Mouse (Mus musculus) lung, postnatal 36 days (tissue): Measurements from ENCODE around the gene Erc2.
A peak's percentile ranks its signal among the peaks of the same experiment; 100 is the strongest.

Experiments
- DNase-seq: peaks from one replicate; pipeline ENCODE4 v3.0.0; 2022; ENCODE audit warnings: mixed read lengths

Erc2 gene

DNA sequence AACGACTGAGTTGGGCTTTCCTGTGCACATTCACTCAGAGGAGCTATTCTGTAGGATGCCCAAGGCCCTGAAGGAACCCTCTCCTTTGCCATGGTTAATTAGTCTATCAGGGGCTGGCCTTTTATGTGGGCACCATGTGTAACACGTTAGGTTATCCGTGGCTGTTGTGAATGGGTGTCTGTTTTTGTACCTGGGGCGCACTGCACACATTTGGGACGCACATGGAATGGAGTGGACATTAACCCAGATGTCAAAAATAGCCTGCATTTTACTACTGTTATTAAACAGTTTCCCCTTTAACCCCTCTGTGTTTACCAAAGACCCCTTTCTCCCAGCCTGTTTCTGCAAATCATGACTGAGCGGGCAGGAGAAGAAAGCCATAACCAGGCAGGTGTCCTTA is 848.0 kb downstream of the Erc2 start:
- no peak for DNase-seq

DNA sequence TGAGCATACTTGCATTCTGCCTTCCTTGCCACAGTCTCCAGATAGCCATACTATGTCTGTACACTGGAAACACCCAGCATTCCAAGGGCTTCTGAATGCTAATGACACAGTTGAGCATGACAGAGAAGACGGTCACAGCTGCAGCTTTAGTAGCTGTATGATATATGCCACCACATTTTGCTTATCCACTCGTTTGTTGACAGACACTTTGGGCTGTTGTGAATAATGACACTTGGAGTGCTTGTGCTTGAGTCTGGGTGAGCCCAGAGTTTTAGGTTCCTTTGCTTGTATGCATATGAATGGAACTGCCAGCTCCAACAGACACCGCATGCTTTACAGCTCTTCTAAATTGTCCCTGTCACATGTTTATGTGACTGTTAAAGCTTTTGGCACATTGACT is 852.8 kb downstream of the Erc2 start:
- DNase-seq: no peak

DNA sequence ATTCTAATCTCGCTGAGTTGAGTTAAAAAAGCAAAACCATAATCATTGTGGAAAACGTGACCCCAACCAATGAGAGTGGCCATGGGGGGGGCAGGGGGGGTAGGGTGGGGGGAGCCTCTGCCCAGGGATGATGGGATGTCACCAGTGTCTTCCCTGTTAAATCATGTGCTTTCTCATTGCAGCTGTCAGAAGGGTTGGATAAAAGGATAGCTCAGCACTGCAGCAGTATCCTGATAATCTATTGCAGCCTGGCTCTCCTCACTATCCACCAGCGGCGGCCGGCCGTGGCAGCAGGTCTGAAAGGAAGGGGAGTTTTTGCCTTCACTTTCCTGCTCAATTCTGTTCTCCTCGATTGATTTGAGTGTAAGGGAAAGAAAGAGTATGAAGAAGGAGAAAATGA is 853.2 kb downstream of the Erc2 start:
- no peak for DNase-seq

DNA sequence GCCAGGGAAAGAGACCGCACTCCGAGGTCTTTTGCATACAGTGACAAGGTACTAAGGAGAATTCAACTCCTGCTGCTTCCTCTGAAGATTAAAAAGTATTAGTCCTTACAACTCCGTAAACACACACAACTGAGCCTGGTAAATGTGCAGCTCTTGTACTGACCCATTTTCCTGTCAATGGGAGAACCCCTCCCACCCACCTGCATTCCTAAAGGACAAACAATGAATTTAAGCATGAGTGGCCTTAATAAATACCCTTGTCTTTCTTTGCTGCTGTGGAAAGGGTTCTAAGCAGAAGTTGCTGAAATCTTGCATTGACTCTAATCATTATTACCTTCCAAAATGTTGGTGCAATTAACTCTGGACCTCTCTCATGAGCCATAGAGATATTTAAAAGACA is 854.5 kb downstream of the Erc2 start:
- DNase-seq: no peak

DNA sequence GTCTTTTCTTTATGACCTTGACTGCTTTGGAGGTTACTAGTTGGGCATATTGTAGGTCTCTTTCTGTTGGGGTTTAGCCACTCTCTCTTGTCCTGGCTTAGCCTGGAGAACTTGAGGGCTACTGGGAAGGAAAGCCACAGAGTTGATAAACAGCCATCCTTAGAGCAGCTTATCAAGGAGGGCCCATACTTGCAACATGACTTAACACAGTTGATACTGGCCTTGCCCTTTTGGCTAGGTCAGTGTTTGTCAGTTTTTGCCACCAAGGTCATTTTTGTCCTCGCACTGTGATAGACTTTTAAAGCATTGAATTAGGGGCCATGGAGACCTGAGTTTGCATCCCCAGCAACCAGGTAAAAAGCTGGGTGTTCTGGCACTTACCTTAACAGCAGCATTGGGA is 858.6 kb downstream of the Erc2 start:
- no peak for DNase-seq

DNA sequence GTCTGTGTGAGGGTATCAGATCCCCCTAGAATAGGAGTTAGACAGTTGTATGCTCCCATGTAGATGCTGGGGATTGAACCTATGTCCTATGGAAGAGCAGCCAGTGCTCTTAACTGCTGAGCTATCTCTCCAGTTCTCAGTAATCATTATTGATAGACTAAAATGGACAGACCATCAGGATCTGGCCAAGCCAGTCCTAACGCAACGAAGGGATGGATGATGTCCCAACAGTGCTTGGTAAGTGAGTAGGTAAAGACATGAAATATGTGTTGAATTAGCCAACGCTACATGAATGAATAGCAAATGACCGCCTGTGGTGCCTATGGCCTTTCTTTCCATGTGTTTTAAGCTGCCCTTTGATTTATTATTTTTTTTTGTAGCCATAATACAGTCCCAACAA is 871.6 kb downstream of the Erc2 start:
- DNase-seq: no peak

DNA sequence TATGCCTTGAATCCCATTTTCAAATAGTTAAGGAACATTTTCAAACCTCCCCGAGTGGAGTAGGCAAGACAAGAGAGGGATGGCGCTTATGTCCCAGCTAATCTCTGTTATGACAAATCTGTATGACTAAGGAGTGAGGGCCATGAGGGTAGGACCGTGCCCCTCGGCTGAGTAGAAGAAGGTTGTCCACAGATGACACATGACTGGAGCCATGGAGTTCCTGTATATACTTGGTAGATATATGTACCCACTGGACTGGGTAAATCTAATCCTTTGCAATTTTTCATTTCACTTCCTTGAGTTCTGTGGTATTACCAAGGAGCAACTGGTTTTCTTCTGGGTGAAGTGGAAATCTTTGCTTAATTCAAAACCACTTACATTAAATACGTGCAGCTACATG is 872.0 kb downstream of the Erc2 start:
- DNase-seq: no peak

DNA sequence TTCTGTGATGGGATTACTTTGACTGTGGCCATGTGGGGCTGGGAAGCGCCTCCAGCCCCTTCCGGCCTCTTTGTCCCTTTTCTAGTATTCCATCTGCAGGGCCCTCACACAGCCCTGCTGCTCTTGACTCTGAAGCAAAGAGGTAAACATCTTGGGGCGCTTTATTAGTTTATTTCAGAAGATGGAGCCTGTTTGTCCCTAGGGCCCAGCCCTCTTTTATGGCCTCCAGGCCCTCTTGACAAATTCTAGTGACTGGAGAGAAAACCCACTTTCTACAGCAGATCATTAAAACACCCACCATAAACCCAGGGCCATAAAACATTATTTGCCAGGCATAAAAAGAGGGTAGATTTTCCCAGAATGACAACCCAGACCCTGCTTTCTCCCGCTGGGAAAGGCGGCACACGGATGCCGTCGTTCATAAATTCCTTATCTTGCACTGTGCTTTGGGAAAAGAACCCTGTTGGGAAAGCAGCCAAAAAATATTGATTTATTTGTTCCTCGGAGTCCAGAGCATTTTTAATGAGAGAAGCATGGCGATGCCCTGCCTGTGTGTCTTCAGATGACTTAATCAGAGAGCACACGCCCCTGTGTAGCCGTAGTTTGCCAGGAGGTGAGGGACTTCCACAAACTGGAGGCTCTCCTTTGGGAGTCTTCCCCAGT is 879.1 kb downstream of the Erc2 start:
- DNase-seq: no peak

DNA sequence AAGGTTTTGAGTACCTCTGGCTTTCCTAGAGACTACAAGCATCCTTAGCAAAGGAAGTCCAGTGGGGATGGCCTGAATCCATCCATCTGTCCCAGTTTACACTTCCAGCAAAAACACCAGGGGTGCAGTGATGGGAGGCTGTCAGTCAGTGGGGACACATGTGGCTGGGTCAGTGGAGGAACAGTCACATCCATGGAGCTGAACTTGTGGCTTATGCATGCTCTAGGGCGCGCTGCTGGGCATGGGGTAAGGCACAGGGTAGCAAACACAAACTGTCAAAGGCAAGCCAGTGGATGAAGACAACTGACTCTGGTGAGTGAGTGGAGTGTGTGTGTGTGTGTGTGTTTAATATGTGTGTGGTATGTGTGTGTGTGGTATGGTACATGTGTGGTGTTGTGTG is 881.0 kb downstream of the Erc2 start:
- DNase-seq: no peak

DNA sequence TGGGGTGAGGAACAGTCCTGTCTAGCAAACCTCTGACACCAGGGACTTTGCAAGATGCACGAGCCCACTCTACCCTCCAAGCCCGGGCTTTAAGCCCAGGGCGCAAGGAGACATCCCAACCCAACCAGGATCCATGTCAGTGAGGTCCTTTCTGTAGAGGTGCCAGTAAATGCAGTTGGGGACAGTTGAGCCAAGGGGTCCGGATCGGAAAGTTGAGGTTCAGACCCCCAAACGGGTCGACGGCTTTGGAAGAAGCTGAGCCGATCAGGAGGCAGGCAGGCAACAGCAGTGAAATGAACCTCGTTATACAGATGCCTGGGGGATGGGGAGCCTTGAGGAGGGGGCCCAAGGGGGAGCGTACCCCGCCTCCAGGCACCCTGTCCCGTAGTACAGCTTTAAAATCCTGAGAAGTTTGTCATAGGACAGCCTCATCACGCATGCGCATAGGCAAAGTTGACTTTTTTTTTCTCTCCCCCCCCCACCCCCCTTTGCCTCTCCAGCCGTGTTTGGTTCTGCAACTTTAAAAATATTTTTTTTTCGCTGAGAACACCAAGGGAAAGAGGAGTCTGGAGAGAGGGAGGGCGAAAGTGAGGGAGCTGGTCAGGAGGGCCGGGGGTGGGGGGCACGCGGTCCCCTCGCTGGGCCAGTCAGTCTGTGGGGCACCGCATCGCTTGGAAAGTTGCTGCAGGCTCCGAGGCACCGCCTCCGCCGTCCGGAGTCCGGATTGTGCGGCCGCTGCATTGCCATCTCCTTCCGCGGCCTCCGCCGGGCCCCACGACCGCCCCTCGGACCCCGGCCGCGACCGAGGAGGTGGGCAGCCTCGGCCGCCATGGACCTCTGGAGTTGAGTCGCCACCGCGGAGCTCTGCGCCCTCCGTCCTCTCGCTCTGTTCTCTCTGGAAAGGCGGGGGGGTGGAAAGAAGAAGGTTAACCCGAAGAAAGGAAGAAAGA is 882.1 kb downstream of the Erc2 start, which contains the start of gene Wnt5a:
Gene Wnt5a, plus strand, starts transcription at position 650 of the 950 bp plus-strand sequence.
- peak; percentile 13 for DNase-seq

DNA sequence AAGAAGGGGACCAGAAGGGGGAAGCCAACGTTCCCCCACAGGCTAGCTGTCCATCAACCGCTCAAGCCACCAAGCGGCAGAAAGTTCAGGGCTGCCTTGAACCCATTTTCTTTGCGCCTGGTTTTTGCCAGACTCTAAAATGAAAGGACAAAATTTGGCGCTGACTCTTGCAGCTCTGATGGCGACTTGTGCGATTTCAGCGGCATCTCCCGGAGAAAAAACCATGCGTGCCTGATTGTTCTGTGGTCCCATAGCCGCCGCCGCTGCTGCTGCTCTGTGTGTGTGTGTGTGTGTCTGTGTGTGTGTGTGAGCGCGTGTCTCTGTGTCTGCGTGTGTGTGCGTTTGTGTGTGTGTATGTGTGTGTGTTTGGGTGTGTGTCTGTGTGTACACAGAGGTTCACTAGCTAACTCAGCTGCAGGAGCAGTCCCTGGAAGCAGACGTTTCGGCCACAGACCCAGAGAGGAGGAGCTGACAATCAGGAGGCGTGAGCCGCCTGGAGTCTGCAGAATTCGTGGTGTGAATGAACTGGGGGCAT is 882.9 kb downstream of the Erc2 start:
- DNase-seq: peak; percentile 28

DNA sequence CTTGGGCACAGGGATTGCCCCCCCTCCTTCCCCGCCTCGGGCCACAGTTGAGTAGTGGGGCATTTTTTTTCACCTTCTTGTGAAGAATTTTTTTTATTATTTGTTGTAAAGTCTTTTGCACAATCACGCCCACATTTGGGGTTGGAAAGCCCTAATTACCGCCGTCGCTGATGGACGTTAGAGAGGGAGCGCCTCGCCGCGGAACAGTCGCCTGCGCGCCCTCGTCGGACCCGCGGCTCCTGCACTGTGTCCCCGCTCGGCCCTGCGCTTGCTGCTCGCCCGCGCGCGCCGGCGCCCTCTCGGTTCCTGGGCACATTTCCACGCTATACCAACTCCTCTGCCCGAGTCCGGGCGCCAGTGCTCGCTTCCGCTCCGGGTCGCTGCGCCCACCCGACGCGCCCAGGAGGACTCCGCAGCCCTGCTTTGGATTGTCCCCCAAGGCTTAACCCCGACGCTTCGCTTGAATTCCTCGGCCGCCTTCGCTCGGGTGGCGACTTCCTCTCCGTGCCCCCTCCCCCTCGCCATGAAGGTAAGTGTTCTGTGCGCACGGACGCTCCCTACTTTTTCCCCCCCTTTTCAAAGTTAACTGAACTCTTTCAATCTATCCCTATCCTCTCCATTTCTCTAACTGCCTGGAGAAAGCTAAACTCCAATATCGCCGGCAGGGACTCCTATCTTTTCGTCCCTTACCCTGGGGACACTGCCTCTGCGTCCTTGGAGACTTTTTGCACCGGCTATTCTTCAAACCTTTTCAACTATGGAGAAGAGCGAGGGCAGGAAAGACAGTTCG is 883.6 kb downstream of the Erc2 start:
- DNase-seq: peak; percentile 15

DNA sequence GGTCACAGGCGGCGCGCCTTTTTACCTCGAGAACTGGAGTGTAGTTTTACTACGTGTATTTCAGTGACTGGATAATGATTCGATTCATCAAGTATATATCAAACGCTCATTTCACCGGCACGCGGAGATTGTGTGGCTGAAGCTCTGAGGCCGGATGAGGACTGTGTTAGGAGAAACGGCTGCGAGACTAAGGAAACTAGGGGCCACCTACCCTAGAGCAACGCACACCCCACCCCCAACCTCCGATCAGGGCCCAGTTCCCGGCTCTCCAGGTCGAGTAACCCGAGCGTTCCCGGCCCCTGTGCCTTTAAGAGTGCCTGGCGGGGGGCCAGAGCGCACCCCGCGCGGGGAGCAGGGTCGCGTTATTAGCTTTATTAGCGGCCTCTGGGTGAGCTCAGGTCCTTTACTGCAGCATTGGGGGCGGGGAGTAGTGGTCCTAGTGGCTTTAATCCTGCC is 884.2 kb downstream of the Erc2 start:
- peak; percentile 32 for DNase-seq

DNA sequence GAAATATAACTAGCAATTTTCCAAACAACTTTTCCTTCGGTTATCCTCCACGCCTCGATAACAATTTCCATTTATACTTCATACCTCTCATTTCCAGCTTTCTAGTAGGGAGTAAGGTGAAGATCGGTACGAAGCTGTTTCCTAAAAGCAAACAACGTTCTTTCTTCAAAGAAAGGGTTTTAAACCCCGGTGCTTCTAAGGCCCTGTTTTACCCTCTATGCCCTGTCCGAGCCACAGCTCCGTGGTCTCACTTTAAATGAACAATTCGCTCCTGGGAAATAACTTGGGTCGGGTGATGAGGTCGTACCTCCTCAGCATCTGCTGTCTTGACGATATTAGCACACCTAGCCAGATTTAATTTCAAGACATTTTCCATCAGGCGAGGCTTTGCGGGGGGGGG is 884.8 kb downstream of the Erc2 start:
- no peak for DNase-seq

DNA sequence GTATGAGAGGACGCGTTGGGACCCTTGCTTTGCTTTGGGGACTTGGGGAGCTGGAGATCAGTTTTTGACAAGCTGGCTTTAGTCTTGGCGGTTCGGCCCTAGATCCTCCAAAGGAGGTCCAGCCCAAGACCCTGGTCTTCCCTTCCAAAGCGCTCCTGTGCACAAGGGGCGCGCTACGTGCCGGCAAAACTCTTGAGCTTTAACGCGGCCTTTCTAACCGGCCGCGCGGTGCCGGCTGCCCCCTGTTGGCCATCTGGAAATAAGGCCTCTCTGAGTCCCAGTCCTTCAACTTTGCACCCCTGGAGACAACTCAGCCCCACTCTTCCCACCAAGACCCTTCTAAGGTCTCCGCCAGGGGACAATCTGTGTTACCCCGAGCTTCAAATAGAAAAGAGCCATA is 885.2 kb downstream of the Erc2 start:
- DNase-seq: peak; percentile 67

DNA sequence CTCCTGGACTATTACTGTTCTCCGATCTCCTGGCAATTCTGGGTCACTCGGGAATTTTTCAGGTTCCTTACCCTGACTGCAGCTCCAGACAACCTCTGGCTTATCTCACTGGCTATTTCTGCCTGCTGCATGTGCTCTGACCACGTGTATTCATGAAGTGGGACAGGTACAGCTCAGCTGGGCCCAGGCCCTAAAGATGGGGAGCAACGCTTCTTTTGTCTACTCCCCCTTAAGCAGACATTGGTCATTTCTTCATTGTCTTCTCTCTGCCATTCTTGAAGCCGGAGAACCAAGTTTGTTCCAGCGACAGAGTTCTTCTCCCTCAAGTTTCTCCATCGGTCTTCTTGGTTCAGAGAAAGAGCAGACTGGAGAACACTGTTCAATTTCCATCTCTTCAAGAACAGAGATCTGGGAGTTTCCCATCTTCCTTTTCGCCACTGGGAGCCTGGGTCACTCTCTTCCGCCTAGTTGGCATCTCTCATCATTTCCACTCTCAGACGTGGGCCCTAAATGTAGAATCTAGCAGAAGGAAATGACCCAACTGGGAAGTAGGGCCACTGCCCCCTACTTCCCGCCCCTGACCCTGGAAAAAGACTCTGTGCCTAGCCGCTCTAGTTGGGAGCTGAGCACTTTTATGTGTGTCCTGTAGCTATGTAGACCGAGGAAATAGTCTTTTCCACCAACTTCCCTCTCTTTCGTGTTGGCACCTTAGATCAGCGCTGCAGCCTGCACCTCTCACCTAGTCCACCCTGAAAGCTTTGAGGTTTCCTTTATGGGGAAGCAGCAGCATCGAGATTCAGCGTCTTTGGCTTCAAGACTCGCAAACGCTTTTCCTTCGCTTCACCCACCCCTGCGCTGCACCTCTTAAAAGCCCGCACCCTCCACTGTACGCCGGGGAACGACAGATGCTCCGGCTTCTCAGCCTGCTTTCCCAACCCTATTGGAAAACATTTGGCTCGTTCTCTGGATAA is 886.3 kb downstream of the Erc2 start:
- DNase-seq: no peak

DNA sequence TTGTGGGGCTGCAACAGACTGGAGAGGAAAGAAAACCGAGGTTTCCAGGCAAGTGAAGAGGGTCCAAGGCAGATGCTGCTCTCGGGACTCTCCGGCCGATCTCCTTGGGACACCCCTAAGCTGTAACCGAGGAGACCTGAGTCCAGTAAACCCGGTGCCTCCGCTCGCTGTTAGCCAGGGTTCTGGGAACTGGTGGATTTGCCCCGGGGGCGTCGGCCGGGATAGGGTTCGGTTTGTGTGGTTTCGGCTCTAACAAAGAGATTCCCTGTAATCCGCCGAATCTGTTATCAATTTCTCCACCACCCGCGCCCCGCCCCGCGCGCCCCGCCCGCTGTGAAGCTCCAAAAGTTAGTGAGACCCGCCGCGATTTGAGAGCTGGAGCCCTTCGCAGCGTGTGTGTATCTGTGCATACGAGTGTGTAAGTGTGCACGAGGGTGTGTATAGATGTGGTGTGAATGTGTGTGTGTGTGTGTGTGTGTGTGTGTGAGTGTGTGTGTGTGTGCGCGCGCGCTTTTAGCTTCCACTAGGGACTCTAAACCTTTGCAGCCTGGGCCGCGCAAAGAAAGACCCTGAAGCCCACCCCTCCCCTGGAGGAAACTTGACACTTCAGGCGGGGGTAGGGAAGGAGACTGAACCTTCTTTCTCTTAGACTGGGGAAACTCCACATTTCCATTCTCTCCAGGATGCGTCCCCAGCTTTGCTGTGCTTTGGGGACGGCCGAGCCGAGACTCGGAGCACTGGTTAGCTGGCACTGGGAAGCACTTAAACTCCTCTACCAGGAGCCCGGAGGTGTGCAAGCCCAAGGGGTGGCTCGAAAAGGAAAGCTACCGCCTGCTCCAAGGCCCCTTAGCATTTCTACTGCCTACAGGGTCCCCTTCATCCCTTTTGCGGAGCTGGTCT is 887.5 kb downstream of the Erc2 start:
- peak; percentile 4 for DNase-seq

DNA sequence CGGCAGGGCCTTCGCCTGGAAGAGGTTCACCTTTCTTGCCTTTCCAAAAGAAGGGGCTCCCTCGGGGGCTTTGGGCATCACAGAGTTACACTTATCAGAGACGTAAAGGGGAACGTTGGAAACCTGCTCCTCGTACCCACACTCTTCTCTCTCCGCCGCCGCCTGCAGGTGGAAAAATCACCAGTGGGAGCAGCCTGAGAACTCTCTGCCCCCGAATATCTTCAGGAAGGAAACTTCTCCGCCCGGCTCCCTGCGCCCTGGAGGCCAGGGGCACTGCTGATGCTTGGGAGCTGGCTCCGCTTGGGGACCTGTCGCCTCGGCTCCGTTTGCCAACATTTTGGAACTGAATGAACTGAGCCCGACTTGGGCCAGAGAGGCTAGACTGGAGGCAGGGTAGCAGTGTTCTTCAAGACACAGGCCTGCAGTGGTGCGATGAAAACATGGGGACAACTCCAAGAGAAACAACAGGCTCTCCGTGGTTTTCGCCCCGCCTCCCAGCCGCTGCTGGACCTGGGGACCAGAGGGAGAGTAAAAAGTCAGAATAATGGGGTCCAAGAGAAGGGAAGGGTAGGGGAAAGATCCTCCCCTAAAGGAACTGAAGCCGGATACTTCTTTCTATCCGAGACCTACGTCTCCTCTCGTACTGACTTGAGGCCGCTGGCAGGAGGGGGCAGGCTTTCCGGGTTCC is 888.3 kb downstream of the Erc2 start:
- peak; percentile 15 for DNase-seq

DNA sequence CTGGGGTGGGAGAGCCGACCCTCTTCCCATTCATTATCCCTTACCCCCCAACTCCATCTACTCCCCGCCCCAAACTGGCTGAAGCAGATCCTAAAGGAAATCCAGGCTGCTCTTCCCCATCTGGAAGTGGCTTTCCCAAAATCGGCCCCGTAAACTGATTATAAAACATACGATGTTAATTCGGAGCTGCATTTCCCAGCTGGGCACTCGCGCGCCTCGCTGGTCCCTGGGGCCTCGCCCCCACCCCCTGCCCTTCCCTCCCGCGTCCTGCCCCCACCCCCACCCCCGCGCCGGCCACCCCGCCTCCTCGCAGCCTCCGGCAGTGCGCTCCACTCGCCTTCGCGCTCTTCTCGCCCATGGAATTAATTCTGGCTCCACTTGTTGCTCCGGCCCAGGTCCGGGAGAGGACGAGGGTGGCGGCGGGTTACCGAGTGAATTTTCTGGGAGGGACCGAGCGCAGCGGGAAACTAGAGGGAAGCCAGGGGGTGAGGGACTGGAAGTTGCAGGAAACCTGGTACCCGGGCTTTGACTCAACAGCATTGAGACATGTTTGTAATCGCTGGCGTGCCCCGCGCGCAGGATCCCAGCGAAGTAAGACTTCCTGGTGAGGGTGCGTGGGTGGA is 888.9 kb downstream of the Erc2 start:
- peak; percentile 9 for DNase-seq
